ENCODE assay signal across 31 mouse cellular contexts in genomic region chr6:124955212-124955611, GRCm38 (mm10). TPM values are rescaled to one million over a fixed set of nuclear protein-coding genes. Genes with fewer than 3 reads are reported as not detected.
DNase-seq lines count a peak whose midpoint lies in the region; ATAC-seq and TF ChIP-seq lines count a peak whose summit lies in the region.
"Had no signal": no experiment of that assay in that cellular context is flagged by ENCODE, and none has a peak within 500 bp of the region (broad histone marks: within the 10 kb centered on the region; RNA-seq: fewer than 3 reads in every experiment).

No protein-coding gene starts in this region.

- H3K9ac ChIP-seq in ES-Bruce4 (ENCODE audit: low read depth, poor library complexity, severe bottlenecking): no peak overlapping the region
- no peak overlapping the region for H3K9ac ChIP-seq in stomach, postnatal 0 days (ENCODE audit: low read length)
- no peak overlapping the region for H3K9ac ChIP-seq in forebrain, embryonic 15.5 days (replicated peaks)
- H3K9ac ChIP-seq: embryonic facial prominence, embryonic 13.5 days; forebrain, embryonic 13.5 days; forebrain, postnatal 0 days; heart, embryonic 12.5 days; heart, embryonic 15.5 days; hindbrain, embryonic 13.5 days; intestine, embryonic 15.5 days had no signal

- DNase-seq in ZHBTc4 (ENCODE audit: low read depth, low spot score): peak; percentile 56
- no peak for DNase-seq in stomach, postnatal 0 days (ENCODE audit: low spot score)
- DNase-seq in retina, embryonic 14.5 days (ENCODE audit: low spot score): no peak
- no peak for DNase-seq in spleen, postnatal 4 days (ENCODE audit: low spot score in 2 of 2)
- DNase-seq: adrenal gland, adult 8-10 months; adrenal gland, postnatal 25 days; cerebellum, adult 11-12 months; cerebellum, adult 8-10 months; cerebellum, postnatal 10 days; cerebellum, postnatal 36 days; embryo, embryonic 11 days; forebrain, postnatal 0 days; gastrocnemius, adult 2 months; gastrocnemius, postnatal 14 days; heart, adult 18-20 months; heart, postnatal 10 days; heart, postnatal 36 days had no signal

- no peak overlapping the region for H3K4me3 ChIP-seq in ES-Bruce4 (ENCODE audit: low read depth, low read length)
- no peak overlapping the region for H3K4me3 ChIP-seq in stomach, postnatal 0 days (ENCODE audit: low read depth, low read length)
- no peak overlapping the region for H3K4me3 ChIP-seq in forebrain, embryonic 15.5 days
- H3K4me3 ChIP-seq: embryonic facial prominence, embryonic 10.5 days; embryonic facial prominence, embryonic 13.5 days; erythroblast, embryonic 14.5 days; forebrain, embryonic 10.5 days; forebrain, embryonic 13.5 days; gastrocnemius, adult 2 months; heart, embryonic 12.5 days; heart, embryonic 15.5 days; hindbrain, embryonic 10.5 days; hindbrain, embryonic 13.5 days; intestine, embryonic 15.5 days had no signal

- no peak for TF ChIP-seq CTCF in ES-Bruce4 (IDR thresholded peaks at IDR 0.05; ENCODE audit: low read depth, low read length)
- TF ChIP-seq CTCF in stomach, postnatal 0 days (IDR thresholded peaks at IDR 0.05; ENCODE audit: low read depth): no peak

- H3K36me3 ChIP-seq in ES-Bruce4 (ENCODE audit: control insufficient read depth, insufficient read depth, low read length, poor library complexity, severe bottlenecking): peaks cover 25% of the 10 kb centered on the region
- peaks cover 15% of the 10 kb centered on the region for H3K36me3 ChIP-seq in stomach, postnatal 0 days (ENCODE audit: control insufficient read depth, insufficient read depth, low read length)
- H3K36me3 ChIP-seq in forebrain, embryonic 15.5 days: peaks cover 35% of the 10 kb centered on the region

- H3K27ac ChIP-seq in ES-Bruce4 (ENCODE audit: insufficient read depth, low read length): peak overlapping the region; percentile 99
- no peak overlapping the region for H3K27ac ChIP-seq in stomach, postnatal 0 days (replicated peaks)
- no peak overlapping the region for H3K27ac ChIP-seq in forebrain, embryonic 15.5 days (replicated peaks)
- H3K27ac ChIP-seq: embryonic facial prominence, embryonic 10.5 days; embryonic facial prominence, embryonic 13.5 days; forebrain, embryonic 10.5 days; forebrain, embryonic 13.5 days; gastrocnemius, adult 2 months; heart, embryonic 15.5 days; hindbrain, embryonic 10.5 days; hindbrain, embryonic 13.5 days; intestine, embryonic 15.5 days had no signal

- no peaks in the 10 kb centered on the region for H3K27me3 ChIP-seq in ES-Bruce4 (ENCODE audit: control insufficient read depth, insufficient read depth, low read length, poor library complexity, severe bottlenecking)
- no peaks in the 10 kb centered on the region for H3K27me3 ChIP-seq in stomach, postnatal 0 days (ENCODE audit: control insufficient read depth, insufficient read depth, low read length)
- no peaks in the 10 kb centered on the region for H3K27me3 ChIP-seq in forebrain, embryonic 15.5 days
- H3K27me3 ChIP-seq: embryonic facial prominence, embryonic 13.5 days; forebrain, embryonic 13.5 days; heart, embryonic 12.5 days; heart, embryonic 15.5 days; hindbrain, embryonic 13.5 days; intestine, embryonic 15.5 days had no signal

- no peak overlapping the region for H3K4me2 ChIP-seq in stomach, postnatal 0 days (replicated peaks; ENCODE audit: low read depth)
- H3K4me2 ChIP-seq in forebrain, embryonic 15.5 days (replicated peaks): no peak overlapping the region
- H3K4me2 ChIP-seq: embryonic facial prominence, embryonic 13.5 days; forebrain, embryonic 13.5 days; heart, embryonic 12.5 days; heart, embryonic 15.5 days; hindbrain, embryonic 13.5 days; intestine, embryonic 15.5 days had no signal

- H3K9me3 ChIP-seq in ES-Bruce4 (replicated peaks; ENCODE audit: control insufficient read depth, insufficient read depth, low read length, poor library complexity, severe bottlenecking): peaks cover 38% of the 10 kb centered on the region
- H3K9me3 ChIP-seq in stomach, postnatal 0 days (ENCODE audit: control insufficient read depth, low read length): no peaks in the 10 kb centered on the region
- no peaks in the 10 kb centered on the region for H3K9me3 ChIP-seq in forebrain, embryonic 15.5 days
- H3K9me3 ChIP-seq: embryonic facial prominence, embryonic 10.5 days; embryonic facial prominence, embryonic 13.5 days; forebrain, embryonic 13.5 days; heart, embryonic 15.5 days; hindbrain, embryonic 13.5 days; intestine, embryonic 15.5 days had no signal

- H3K4me1 ChIP-seq in ES-Bruce4 (ENCODE audit: control insufficient read depth, insufficient read depth, low read length): no peaks in the 10 kb centered on the region
- H3K4me1 ChIP-seq in stomach, postnatal 0 days (replicated peaks; ENCODE audit: control insufficient read depth, insufficient read depth): no peaks in the 10 kb centered on the region
- H3K4me1 ChIP-seq in forebrain, embryonic 15.5 days: no peaks in the 10 kb centered on the region
- H3K4me1 ChIP-seq: embryonic facial prominence, embryonic 10.5 days; embryonic facial prominence, embryonic 13.5 days; forebrain, embryonic 10.5 days; forebrain, embryonic 13.5 days; heart, embryonic 12.5 days; heart, embryonic 15.5 days; hindbrain, embryonic 10.5 days; hindbrain, embryonic 13.5 days; intestine, embryonic 15.5 days had no signal

- TF ChIP-seq POLR2A in ES-Bruce4 (IDR thresholded peaks at IDR 0.05; ENCODE audit: insufficient read depth, low read length): no peak

- ATAC-seq in stomach, postnatal 0 days (ENCODE audit: low FRiP score, low TSS enrichment): peak; percentile 41; the same call in 1 of the 2 replicates
- no peak for ATAC-seq in forebrain, embryonic 15.5 days (replicated peaks)
- ATAC-seq: CD4-positive, CD25-positive, alpha-beta regulatory T cell, adult 4 months; forebrain, embryonic 13.5 days; forebrain, postnatal 0 days; hindbrain, embryonic 16.5 days; intestine, embryonic 15.5 days had no signal

- WGBS in stomach, postnatal 0 days: 72% methylated on average over 4 of the region's 4 CpGs
- 96% methylated on average over 4 of the region's 4 CpGs for WGBS in forebrain, embryonic 15.5 days

- TF ChIP-seq EP300 in ES-Bruce4 (IDR thresholded peaks at IDR 0.05; ENCODE audit: insufficient read depth, low read depth, low read length): no peak
- TF ChIP-seq EP300 in stomach, postnatal 0 days (optimal IDR thresholded peaks at IDR 0.05): no peak

RNA-seq across cellular contexts. Expression of gene Cops7a, which starts 10.1 kb away (rescaled TPM):
- 145 and 154 TPM in 2 replicates for polyA plus RNA-seq in ES-Bruce4 (2011; ENCODE audit: insufficient read depth, insufficient read length, low read depth, missing spikeins)
- 114 and 121 TPM in 2 replicates for polyA plus RNA-seq in stomach, postnatal 0 days (2015; fragmentation: Nextera tagmentation; extraction: Ambion mirVana)
- polyA plus RNA-seq in forebrain, embryonic 15.5 days (2015; fragmentation: Nextera tagmentation; extraction: Ambion mirVana): 90.2 and 93.6 TPM in 2 replicates

RNA-seq across cellular contexts. Expression of gene Mlf2, which starts 24.0 kb away (rescaled TPM):
- 263 and 294 TPM in 2 replicates for polyA plus RNA-seq in ES-Bruce4 (2011; ENCODE audit: insufficient read depth, insufficient read length, low read depth, missing spikeins)
- polyA plus RNA-seq in stomach, postnatal 0 days (2015; fragmentation: Nextera tagmentation; extraction: Ambion mirVana): 312 and 330 TPM in 2 replicates
- polyA plus RNA-seq in forebrain, embryonic 15.5 days (2015; fragmentation: Nextera tagmentation; extraction: Ambion mirVana): 507 and 513 TPM in 2 replicates

RNA-seq across cellular contexts. Expression of gene Ptms, which starts 35.3 kb away (rescaled TPM):
- polyA plus RNA-seq in ES-Bruce4 (2011; ENCODE audit: insufficient read depth, insufficient read length, low read depth, missing spikeins): 382 and 383 TPM in 2 replicates
- polyA plus RNA-seq in stomach, postnatal 0 days (2015; fragmentation: Nextera tagmentation; extraction: Ambion mirVana): 260 and 276 TPM in 2 replicates
- polyA plus RNA-seq in forebrain, embryonic 15.5 days (2015; fragmentation: Nextera tagmentation; extraction: Ambion mirVana): 772 and 823 TPM in 2 replicates

RNA-seq across cellular contexts. Expression of gene Pianp, which starts 41.3 kb away (rescaled TPM):
- polyA plus RNA-seq in ES-Bruce4 (2011; ENCODE audit: insufficient read depth, insufficient read length, low read depth, missing spikeins): 14.3 and 21.4 TPM in 2 replicates
- polyA plus RNA-seq in stomach, postnatal 0 days (2015; fragmentation: Nextera tagmentation; extraction: Ambion mirVana): 3.1 and 4.0 TPM in 2 replicates
- polyA plus RNA-seq in forebrain, embryonic 15.5 days (2015; fragmentation: Nextera tagmentation; extraction: Ambion mirVana): 29.9 and 30.4 TPM in 2 replicates
- polyA plus RNA-seq: erythroblast, embryonic 14.5 days had no signal

RNA-seq across cellular contexts. Expression of gene Lag3, which starts 43.7 kb away (rescaled TPM):
- 4.0 and 5.9 TPM in 2 replicates for polyA plus RNA-seq in ES-Bruce4 (2011; ENCODE audit: insufficient read depth, insufficient read length, low read depth, missing spikeins)
- polyA plus RNA-seq in stomach, postnatal 0 days (2015; fragmentation: Nextera tagmentation; extraction: Ambion mirVana): 0.93 and 1.4 TPM in 2 replicates
- polyA plus RNA-seq in forebrain, embryonic 15.5 days (2015; fragmentation: Nextera tagmentation; extraction: Ambion mirVana): 2.6 and 3.3 TPM in 2 replicates
- polyA plus RNA-seq: erythroblast, embryonic 14.5 days had no signal
